Mouse (Mus musculus): ENCODE results near the gene Neb. TPM values are rescaled to one million over a fixed set of nuclear protein-coding genes. Genes with fewer than 3 reads are reported as not detected.
"Not testable (repeated sequence)": the region's sequence is repeated elsewhere in the genome, so short reads cannot be mapped to it uniquely, and the experiment has no call there.

The Neb gene
- polyA plus RNA-seq, 1 experiment from 2014 or later = 3.5 TPM

GRCm38 (mm10) chr2:52169243-52170005 lies 208.8 kb downstream of the Neb start:
- Histone ChIP-seq H3K4me1 (replicated peaks) (no peaks in the 10 kb centered on the region), H3K27me3 (no peaks in the 10 kb centered on the region), H3K36me3 (no peaks in the 10 kb centered on the region), H3K4me3 (no peak overlapping the region), H3K9me3 (no peaks in the 10 kb centered on the region), H3K9ac (no peak overlapping the region), H3K4me2 (no peak overlapping the region), H3K27ac (replicated peaks) (no peak overlapping the region)
- WGBS = 92% methylated on average over 7 of the region's 7 CpGs
- ATAC-seq (ENCODE audit: low read depth) = no peak

GRCm38 (mm10) chr2:52153064-52153463 lies 225.2 kb downstream of the Neb start:
- no peaks in the 10 kb centered on the region for H3K9me3 ChIP-seq
- WGBS = 89% methylated on average over 3 of the region's 3 CpGs
- no peak overlapping the region for H3K27ac ChIP-seq (replicated peaks)
- no peak for ATAC-seq (ENCODE audit: low read depth)
- no peaks in the 10 kb centered on the region for H3K36me3 ChIP-seq
- H3K27me3 ChIP-seq = no peaks in the 10 kb centered on the region
- no peak overlapping the region for H3K4me3 ChIP-seq
- H3K4me1 ChIP-seq (replicated peaks) = no peaks in the 10 kb centered on the region
- no peak overlapping the region for H3K4me2 ChIP-seq
- H3K9ac ChIP-seq = no peak overlapping the region

GRCm38 (mm10) chr2:52133351-52133750 lies 244.9 kb downstream of the Neb start:
- no peak overlapping the region for H3K4me2 ChIP-seq
- H3K27ac ChIP-seq (replicated peaks) = no peak overlapping the region
- 95% methylated on average over 2 of the region's 2 CpGs for WGBS
- H3K4me1 ChIP-seq (replicated peaks) = no peaks in the 10 kb centered on the region
- H3K27me3 ChIP-seq = no peaks in the 10 kb centered on the region
- H3K36me3 ChIP-seq = peaks cover 16% of the 10 kb centered on the region
- no peak overlapping the region for H3K9ac ChIP-seq
- H3K9me3 ChIP-seq = 0 out of 2 replicates have a peak, but pooled peaks cover 5% of the 10 kb centered on the region
- H3K4me3 ChIP-seq = no peak overlapping the region
- ATAC-seq (ENCODE audit: low read depth) = no peak

GRCm38 (mm10) chr2:52131370-52131769 lies 246.9 kb downstream of the Neb start:
- ATAC-seq (ENCODE audit: low read depth) = not testable (repeated sequence)
- 98% methylated on average over 20 of the region's 20 CpGs for WGBS

GRCm38 (mm10) chr2:52114086-52114485 lies 264.2 kb downstream of the Neb start:
- Histone ChIP-seq H3K4me3 (no peak overlapping the region), H3K27ac (replicated peaks) (no peak overlapping the region), H3K4me1 (replicated peaks) (no peaks in the 10 kb centered on the region), H3K27me3 (no peaks in the 10 kb centered on the region), H3K36me3 (peaks cover 73% of the 10 kb centered on the region), H3K9me3 (no peaks in the 10 kb centered on the region), H3K9ac (no peak overlapping the region), H3K4me2 (no peak overlapping the region)
- WGBS = 89% methylated on average over 1 of the region's 1 CpGs
- ATAC-seq (ENCODE audit: low read depth) = no peak

More at GRCm38 (mm10) chr2:52131370-52131769, 246.9 kb downstream of the Neb start:
- not testable (repeated sequence) for H3K4me3 ChIP-seq; H3K9ac ChIP-seq; H3K4me2 ChIP-seq; H3K27me3 ChIP-seq; H3K27ac ChIP-seq (replicated peaks); H3K4me1 ChIP-seq (replicated peaks)
- Histone ChIP-seq H3K9me3 (peaks cover 13% of the 10 kb centered on the region), H3K36me3 (peaks cover 20% of the 10 kb centered on the region)

Small RNA genes within 50 kb of the gene (microRNA-seq; reads per million reads assigned to microRNA genes)
- gene Gm22095 = not detected

Other genes starting within 250 kb of the Neb start
- gene Arl5a, start 46.4 kb upstream of the Neb start, polyA plus RNA-seq (2015; fragmentation: Nextera tagmentation; extraction: Ambion mirVana) = 40.9 and 45.3 TPM in 2 replicates

All from neural tube, embryonic 13.5 days (tissue).